Mouse (Mus musculus): ENCODE results near the gene Fap.

DNA sequence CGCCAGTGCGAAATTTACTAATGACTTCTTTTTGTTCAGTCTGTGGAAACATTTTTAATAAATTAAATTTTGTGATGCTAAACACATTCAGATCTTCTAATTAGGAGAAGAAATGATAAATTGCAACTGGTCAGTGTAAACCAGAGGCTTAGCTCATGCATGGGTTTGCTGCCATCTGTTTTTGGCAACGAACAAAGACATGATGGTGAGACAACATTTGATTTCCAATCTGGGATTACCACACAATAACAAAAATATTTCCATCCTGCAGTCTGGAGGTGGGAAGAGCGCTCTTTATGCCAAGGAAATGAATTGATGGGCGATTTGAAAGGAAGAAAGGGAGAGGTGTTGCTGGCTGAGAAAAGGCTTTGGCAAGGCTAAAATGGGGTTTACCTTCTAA is 29.7 kb upstream of the Fap start:
- TF ChIP-seq CTCF (IDR thresholded peaks at IDR 0.05; ENCODE audit: low read depth) (no peak), EP300 (IDR thresholded peaks at IDR 0.05; ENCODE audit: low read depth) (no peak)
